Mouse (Mus musculus): ENCODE data around the gene Fgfr2.

Fgfr2 gene

GRCm38 (mm10) chr7:130896064-130896463, 2227.1 kb downstream of the Fgfr2 start:
- DNase-seq, result no peak

GRCm38 (mm10) chr7:130895618-130895945, 2227.6 kb downstream of the Fgfr2 start:
- no peak for DNase-seq

- no peak for DNase-seq
These were observed 2228.1 kb downstream of the Fgfr2 start for GRCm38 (mm10) chr7:130894931-130895617.

- peak; percentile 66 for DNase-seq
These were observed 2230.2 kb downstream of the Fgfr2 start for GRCm38 (mm10) chr7:130892973-130893372.

- no peak for DNase-seq
These were observed 2232.3 kb downstream of the Fgfr2 start for GRCm38 (mm10) chr7:130890871-130891270.

GRCm38 (mm10) chr7:130887946-130888345, 2235.2 kb downstream of the Fgfr2 start:
- DNase-seq, result peak; percentile 58

GRCm38 (mm10) chr7:130886246-130886645, 2236.9 kb downstream of the Fgfr2 start:
- no peak for DNase-seq

- no peak for DNase-seq
These were observed 2239.0 kb downstream of the Fgfr2 start for GRCm38 (mm10) chr7:130884161-130884560.

GRCm38 (mm10) chr7:130867256-130867655, 2255.9 kb downstream of the Fgfr2 start:
- DNase-seq, result peak; percentile 49

GRCm38 (mm10) chr7:130866640-130867039, 2256.5 kb downstream of the Fgfr2 start:
- no peak for DNase-seq

GRCm38 (mm10) chr7:130865613-130866591, 2257.2 kb downstream of the Fgfr2 start, which contains the start of gene Plekha1:
Gene Plekha1 (plus strand): TSS chr7:130865756.
- peak; percentile 98 for DNase-seq

GRCm38 (mm10) chr7:130864711-130865110, 2258.4 kb downstream of the Fgfr2 start:
- DNase-seq, result no peak

- peak; percentile 29 for DNase-seq
These were observed 2260.6 kb downstream of the Fgfr2 start for GRCm38 (mm10) chr7:130862501-130862900.

GRCm38 (mm10) chr7:130860721-130861142, 2262.4 kb downstream of the Fgfr2 start:
- DNase-seq, result peak; percentile 34

GRCm38 (mm10) chr7:130859926-130860325, 2263.2 kb downstream of the Fgfr2 start:
- no peak for DNase-seq

GRCm38 (mm10) chr7:130857973-130858372, 2265.2 kb downstream of the Fgfr2 start:
- DNase-seq, result no peak

- DNase-seq, result peak; percentile 55
These were observed 2267.5 kb downstream of the Fgfr2 start for GRCm38 (mm10) chr7:130855681-130856080.

GRCm38 (mm10) chr7:130854684-130855292, 2268.4 kb downstream of the Fgfr2 start:
- DNase-seq, result peak; percentile 53

- no peak for DNase-seq
These were observed 2275.9 kb downstream of the Fgfr2 start for GRCm38 (mm10) chr7:130847164-130847718.

- no peak for DNase-seq
These were observed 2283.6 kb downstream of the Fgfr2 start for GRCm38 (mm10) chr7:130839380-130840100.

- DNase-seq, result no peak
These were observed 2284.5 kb downstream of the Fgfr2 start for GRCm38 (mm10) chr7:130838658-130839025.

- no peak for DNase-seq
These were observed 2285.1 kb downstream of the Fgfr2 start for GRCm38 (mm10) chr7:130837941-130838657.

Data from lung, postnatal 10 days (tissue).